Mouse (Mus musculus) megakaryocyte-erythroid progenitor cell, adult 5 weeks (primary cell): Measurements from ENCODE around the gene Tnmd. TPM values are rescaled to one million over a fixed set of nuclear protein-coding genes. Genes with fewer than 3 reads are reported as not detected.

Experiments
- polyA plus RNA-seq: library from polyadenylated mRNA; stranded (reverse); fragments of >175 nt; gene quantifications from 2 replicates; pipeline ENCODE4 v1.2.3, GENCODE M21; 2012

The Tnmd gene
- polyA plus RNA-seq = not detected in 2 replicates

DNA sequence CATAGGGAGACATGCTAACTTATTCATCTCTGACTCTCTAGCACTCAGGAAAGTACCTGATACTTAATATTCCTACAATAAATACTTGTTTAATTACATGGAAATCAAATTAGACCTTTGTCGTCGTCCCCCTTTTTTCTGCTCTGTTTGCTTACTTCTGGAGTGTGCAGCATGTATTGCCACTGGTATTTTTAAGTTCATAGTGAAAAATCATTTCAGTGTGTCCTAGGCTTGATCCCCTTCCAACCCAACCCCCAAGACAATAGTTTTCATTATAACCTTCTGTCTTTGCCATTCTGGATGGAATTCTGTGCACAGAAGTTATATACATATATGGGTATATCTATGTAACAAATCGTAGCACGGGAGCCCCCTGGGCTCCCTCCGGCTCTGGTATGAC is at the start of gene Tnmd:
TSS of gene Tnmd (plus strand) at position 301 of the 400 bp plus-strand sequence.

DNA sequence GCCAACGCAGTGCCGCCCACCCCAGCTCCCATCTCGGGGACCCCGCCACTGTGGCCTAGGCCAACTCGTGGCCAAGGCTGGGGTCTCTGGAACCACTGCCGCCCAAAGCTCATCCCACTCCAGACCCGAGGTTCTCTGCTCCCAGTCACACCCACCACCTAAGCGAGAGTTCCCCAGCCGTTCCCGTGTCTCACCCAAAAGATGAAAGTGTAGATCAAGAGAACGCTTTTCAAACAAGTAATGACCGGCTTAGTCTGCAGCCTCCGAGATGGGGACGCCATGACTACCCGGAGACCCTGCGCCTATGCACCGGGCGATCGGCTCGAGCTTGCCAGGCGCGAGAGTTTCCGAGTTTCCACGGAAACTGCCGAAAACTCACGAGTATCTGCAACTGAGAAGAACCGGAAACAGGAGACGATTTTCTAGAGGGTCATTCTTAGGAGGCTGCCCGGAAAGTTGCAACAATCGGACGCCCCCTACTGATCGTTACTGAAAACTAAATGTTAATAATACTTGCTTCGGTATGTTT is 47.3 kb downstream of the Tnmd start, which contains the start of gene Tspan6:
TSS of gene Tspan6 (minus strand) at position 416 of the 529 bp plus-strand sequence.

DNA sequence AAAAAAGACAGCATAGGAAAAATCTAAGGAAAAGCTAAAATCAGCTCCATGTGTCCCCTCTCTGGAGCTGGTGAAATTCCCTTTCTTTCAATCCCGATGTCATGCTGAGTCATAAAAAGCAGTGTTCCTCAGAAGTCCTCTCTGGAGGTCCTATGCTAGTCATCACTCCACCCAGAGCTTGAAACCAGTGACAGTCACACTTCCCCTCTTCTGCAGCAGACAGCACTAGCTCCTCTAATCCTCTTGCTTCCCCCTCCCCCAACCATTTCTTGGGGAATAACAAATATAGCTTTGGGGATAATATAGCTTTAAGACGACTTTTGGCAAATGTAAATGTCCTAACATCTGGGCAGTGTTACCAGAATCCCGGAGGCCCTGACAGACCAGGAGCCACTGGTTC is 57.5 kb downstream of the Tnmd start, which contains the start of gene Srpx2:
TSS of gene Srpx2 (plus strand) at position 166 of the 400 bp plus-strand sequence.

Other genes starting within 250 kb of the Tnmd start
- 0.02 TPM in 2 replicates for gene Pcdh19, start 162.0 kb upstream of the Tnmd start, polyA plus RNA-seq
- 0.22 and 0.49 TPM in 2 replicates for gene Tspan6, start 47.4 kb downstream of the Tnmd start, polyA plus RNA-seq
- not detected in 2 replicates for gene Srpx2, start 57.4 kb downstream of the Tnmd start, polyA plus RNA-seq
- gene Sytl4, start 130.8 kb downstream of the Tnmd start, polyA plus RNA-seq = 0.06 and 0.51 TPM in 2 replicates
- gene Cstf2, start 208.2 kb downstream of the Tnmd start, polyA plus RNA-seq = 35.5 and 39.8 TPM in 2 replicates